Mouse (Mus musculus): ENCODE results near the gene Dusp7. TPM values are rescaled to one million over a fixed set of nuclear protein-coding genes. Genes with fewer than 3 reads are reported as not detected.

Gene Dusp7
- polyA plus RNA-seq, 1 experiment from 2014 or later, result 15.7 TPM

DNA sequence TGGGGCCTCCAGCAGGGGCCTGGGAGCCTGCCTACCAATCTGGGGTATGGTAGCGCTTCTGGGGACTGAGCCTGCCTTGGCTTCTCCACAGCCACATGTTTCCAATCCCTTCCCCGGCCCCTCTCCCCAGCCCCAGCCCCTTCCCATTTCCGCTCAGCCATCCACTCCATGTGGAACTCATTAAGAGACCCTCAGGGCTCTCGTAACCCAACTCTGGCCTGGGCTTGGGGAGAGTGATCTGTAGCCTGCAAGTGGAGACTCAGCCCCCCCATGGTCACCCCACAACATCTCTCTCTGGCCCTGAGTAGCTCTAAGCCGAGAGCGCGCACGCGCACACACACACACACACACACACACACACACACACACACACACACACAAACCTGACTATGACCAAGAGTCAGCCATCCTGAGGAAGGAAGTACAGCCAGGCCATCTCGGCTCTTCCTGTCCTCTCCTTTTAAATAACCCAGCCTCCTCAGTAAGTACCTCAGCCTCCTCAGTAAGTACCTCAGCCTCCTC, 12.0 kb upstream of the Dusp7 start:
- no peaks in the 10 kb centered on the region for H3K27me3 ChIP-seq (replicated peaks)
- H3K4me3 ChIP-seq, result no peak overlapping the region
- H3K36me3 ChIP-seq (replicated peaks), result no peaks in the 10 kb centered on the region
- H3K27ac ChIP-seq, result no peak overlapping the region
- no peaks in the 10 kb centered on the region for H3K9me3 ChIP-seq
- 80% methylated on average over 10 of the region's 10 CpGs for WGBS
- no peak overlapping the region for H3K4me2 ChIP-seq
- H3K9ac ChIP-seq, result no peak overlapping the region
- no peaks in the 10 kb centered on the region for H3K4me1 ChIP-seq
- no peak for ATAC-seq (replicated peaks)

DNA sequence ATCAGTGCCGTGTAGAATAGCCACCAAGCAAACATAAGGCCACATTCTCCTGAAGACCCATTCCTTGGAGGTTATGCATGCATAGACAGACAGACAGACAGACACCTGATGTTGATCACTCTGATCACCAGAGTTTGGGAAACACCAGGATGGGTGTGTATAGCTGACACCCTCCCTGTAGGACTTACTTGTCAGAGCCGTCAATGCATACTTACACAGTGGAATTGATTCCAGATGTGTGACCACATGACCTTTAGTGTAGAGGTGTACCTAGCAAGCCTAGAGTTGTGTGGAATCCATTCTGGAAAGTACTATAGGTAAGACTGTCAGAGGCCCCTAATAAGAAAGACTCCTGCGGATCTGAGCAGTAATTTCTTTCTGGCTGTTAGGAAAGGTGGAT, 11.3 kb upstream of the Dusp7 start:
- ATAC-seq (replicated peaks), result no peak
- no peaks in the 10 kb centered on the region for H3K9me3 ChIP-seq
- no peak overlapping the region for H3K4me2 ChIP-seq
- H3K27ac ChIP-seq, result no peak overlapping the region
- no peaks in the 10 kb centered on the region for H3K27me3 ChIP-seq (replicated peaks)
- no peak overlapping the region for H3K9ac ChIP-seq
- 86% methylated on average over 3 of the region's 3 CpGs for WGBS
- no peak overlapping the region for H3K4me3 ChIP-seq
- no peaks in the 10 kb centered on the region for H3K36me3 ChIP-seq (replicated peaks)
- no peaks in the 10 kb centered on the region for H3K4me1 ChIP-seq

- Histone ChIP-seq H3K36me3 (replicated peaks) (no peaks in the 10 kb centered on the region), H3K4me3 (no peak overlapping the region), H3K27me3 (replicated peaks) (no peaks in the 10 kb centered on the region), H3K9ac (no peak overlapping the region), H3K9me3 (no peaks in the 10 kb centered on the region), H3K4me2 (no peak overlapping the region), H3K4me1 (no peaks in the 10 kb centered on the region), H3K27ac (no peak overlapping the region)
- WGBS, result 52% methylated on average over 6 of the region's 6 CpGs
- no peak for ATAC-seq (replicated peaks)
These were observed 9.1 kb upstream of the Dusp7 start for GRCm38 (mm10) chr9:106359297-106359696.

DNA sequence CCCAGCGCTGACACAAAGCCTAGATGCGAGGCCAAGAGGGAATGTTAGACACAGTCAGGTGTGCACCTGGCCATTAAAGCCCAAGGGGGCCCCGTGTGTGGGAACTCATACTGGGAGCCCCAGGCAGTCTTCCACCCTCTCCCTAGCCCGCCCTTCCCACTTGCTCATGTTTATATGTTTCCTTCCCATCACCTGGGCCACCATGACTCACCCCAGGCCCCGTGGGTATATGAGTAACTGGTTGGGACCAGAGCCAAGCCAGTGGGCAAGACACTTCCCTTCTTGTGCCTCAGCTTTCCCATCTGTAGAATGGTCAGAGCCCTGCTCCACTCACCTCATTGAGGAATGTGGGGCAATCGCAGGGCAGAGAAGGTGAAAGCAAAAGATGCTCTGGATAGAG, 7.3 kb upstream of the Dusp7 start:
- 88% methylated on average over 6 of the region's 6 CpGs for WGBS
- ATAC-seq (replicated peaks), result no peak
- Histone ChIP-seq H3K4me2 (no peak overlapping the region), H3K9ac (no peak overlapping the region), H3K4me1 (no peaks in the 10 kb centered on the region), H3K9me3 (no peaks in the 10 kb centered on the region), H3K4me3 (no peak overlapping the region), H3K27ac (no peak overlapping the region), H3K36me3 (replicated peaks) (no peaks in the 10 kb centered on the region), H3K27me3 (replicated peaks) (0 out of 2 replicates have a peak, but pooled peaks cover 2% of the 10 kb centered on the region)

- H3K4me3 ChIP-seq, result no peak overlapping the region
- H3K27me3 ChIP-seq (replicated peaks), result 0 out of 2 replicates have a peak, but pooled peaks cover 4% of the 10 kb centered on the region
- no peaks in the 10 kb centered on the region for H3K36me3 ChIP-seq (replicated peaks)
- no peak overlapping the region for H3K27ac ChIP-seq
- H3K4me1 ChIP-seq, result peaks cover 14% of the 10 kb centered on the region
- 85% methylated on average over 7 of the region's 7 CpGs for WGBS
- ATAC-seq (replicated peaks), result no peak
- H3K4me2 ChIP-seq, result no peak overlapping the region
- no peak overlapping the region for H3K9ac ChIP-seq
- H3K9me3 ChIP-seq, result no peaks in the 10 kb centered on the region
These were observed 3.1 kb upstream of the Dusp7 start for GRCm38 (mm10) chr9:106365333-106365732.

- H3K36me3 ChIP-seq (replicated peaks), result peaks cover 2% of the 10 kb centered on the region; the same call in 1 of the 2 replicates
These were observed 2.2 kb upstream of the Dusp7 start for GRCm38 (mm10) chr9:106366188-106366587.

DNA sequence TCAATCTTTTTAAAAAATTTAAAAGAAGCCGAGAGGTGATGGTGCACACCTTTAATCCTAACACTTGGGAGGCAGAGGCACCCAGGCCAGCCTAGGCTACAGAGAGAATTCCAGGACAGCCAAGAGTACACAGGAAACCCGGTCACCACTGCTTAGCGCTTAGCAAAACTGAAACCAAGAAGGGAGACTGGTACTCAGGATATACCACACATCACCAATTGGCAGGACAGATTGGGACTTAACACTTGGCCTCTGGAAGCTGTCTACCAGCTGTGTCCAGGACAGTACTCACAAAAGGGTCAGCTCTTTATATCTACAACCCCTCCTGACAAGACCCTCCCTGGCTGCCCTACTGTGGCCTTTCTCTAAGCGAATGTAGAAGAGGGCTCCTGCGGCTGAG, 1.4 kb upstream of the Dusp7 start:
- Histone ChIP-seq H3K27ac (peak overlapping the region; percentile 97), H3K4me1 (peaks cover 31% of the 10 kb centered on the region), H3K9ac (peak overlapping the region; percentile 41), H3K9me3 (no peaks in the 10 kb centered on the region), H3K27me3 (replicated peaks) (0 out of 2 replicates have a peak, but pooled peaks cover 4% of the 10 kb centered on the region), H3K36me3 (replicated peaks) (peaks cover 3% of the 10 kb centered on the region; the same call in 1 of the 2 replicates), H3K4me2 (peak overlapping the region; percentile 93), H3K4me3 (peak overlapping the region; percentile 92)
- 21% methylated on average over 5 of the region's 5 CpGs for WGBS
- peak; percentile 7 for ATAC-seq (replicated peaks)

More at GRCm38 (mm10) chr9:106366188-106366587, 2.2 kb upstream of the Dusp7 start:
- Histone ChIP-seq H3K9me3 (no peaks in the 10 kb centered on the region), H3K4me1 (peaks cover 23% of the 10 kb centered on the region), H3K27ac (no peak overlapping the region), H3K9ac (no peak overlapping the region), H3K27me3 (replicated peaks) (0 out of 2 replicates have a peak, but pooled peaks cover 4% of the 10 kb centered on the region), H3K4me3 (no peak overlapping the region), H3K4me2 (no peak overlapping the region)
- WGBS, result 79% methylated on average over 1 of the region's 1 CpGs
- ATAC-seq (replicated peaks), result no peak

GRCm38 (mm10) chr9:106367592-106368111, 780 bp upstream of the Dusp7 start:
- H3K4me2 ChIP-seq, result peak overlapping the region; percentile 93

GRCm38 (mm10) chr9:106368831-106369501, 534 bp downstream of the Dusp7 start:
- peak; percentile 15 for ATAC-seq (replicated peaks)
- Histone ChIP-seq H3K4me1 (peaks cover 39% of the 10 kb centered on the region), H3K36me3 (replicated peaks) (peaks cover 13% of the 10 kb centered on the region; the same call in 1 of the 2 replicates), H3K9me3 (no peaks in the 10 kb centered on the region), H3K27ac (peak overlapping the region; percentile 97), H3K4me3 (peak overlapping the region; percentile 92), H3K27me3 (replicated peaks) (0 out of 2 replicates have a peak, but pooled peaks cover 4% of the 10 kb centered on the region), H3K9ac (peak overlapping the region; percentile 79), H3K4me2 (peak overlapping the region; percentile 93)
- WGBS, result under 1% methylated on average over 69 of the region's 72 CpGs

More at GRCm38 (mm10) chr9:106367592-106368111, 780 bp upstream of the Dusp7 start:
- Histone ChIP-seq H3K4me1 (peaks cover 37% of the 10 kb centered on the region), H3K36me3 (replicated peaks) (peaks cover 7% of the 10 kb centered on the region; the same call in 1 of the 2 replicates), H3K4me3 (peak overlapping the region; percentile 92), H3K27ac (peak overlapping the region; percentile 97), H3K9ac (peak overlapping the region; percentile 79), H3K9me3 (no peaks in the 10 kb centered on the region), H3K27me3 (replicated peaks) (0 out of 2 replicates have a peak, but pooled peaks cover 4% of the 10 kb centered on the region)
- peak; percentile 94 for ATAC-seq (replicated peaks)
- WGBS, result 0% methylated on average over 36 of the region's 36 CpGs

DNA sequence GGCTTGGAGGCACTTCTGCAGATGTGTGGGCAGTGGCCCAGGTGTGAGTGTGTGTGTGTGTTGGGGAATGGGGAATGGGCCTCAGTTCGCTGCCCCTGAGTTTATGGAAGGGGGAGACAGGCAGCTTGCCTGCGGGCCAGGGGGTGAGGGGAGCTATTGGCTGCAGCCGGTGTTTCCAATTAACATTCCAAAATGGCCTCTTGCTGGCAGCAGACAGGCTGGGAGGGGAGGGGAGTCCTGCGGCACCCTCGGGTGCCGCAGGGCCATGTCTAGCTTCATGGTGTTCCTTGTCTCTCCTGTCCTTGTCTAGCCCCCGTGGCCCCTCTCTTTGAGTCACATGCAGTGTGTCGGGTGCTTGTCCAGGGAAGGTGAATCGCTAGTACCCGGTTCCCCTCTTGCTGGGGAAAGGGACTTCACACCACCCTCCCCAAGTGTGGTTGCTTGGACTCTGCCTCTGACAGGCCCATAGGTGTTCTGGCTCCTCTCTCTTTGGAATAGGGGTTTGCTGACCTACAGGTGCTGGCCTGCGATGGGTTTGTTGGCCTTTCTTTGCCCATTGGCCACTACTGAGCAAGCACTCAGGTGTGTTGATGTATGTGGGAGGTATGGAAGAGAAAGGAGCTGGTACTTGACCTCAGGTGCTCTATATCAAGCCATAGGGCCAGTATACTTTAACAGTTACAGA, 1.5 kb downstream of the Dusp7 start:
- Histone ChIP-seq H3K4me3 (peak overlapping the region; percentile 92), H3K9me3 (no peaks in the 10 kb centered on the region), H3K9ac (peak overlapping the region; percentile 79), H3K36me3 (replicated peaks) (peaks cover 15% of the 10 kb centered on the region; the same call in 1 of the 2 replicates), H3K27ac (peak overlapping the region; percentile 97), H3K4me1 (peaks cover 39% of the 10 kb centered on the region), H3K4me2 (peak overlapping the region; percentile 93), H3K27me3 (replicated peaks) (0 out of 2 replicates have a peak, but pooled peaks cover 4% of the 10 kb centered on the region)
- ATAC-seq (replicated peaks), result no peak
- 7% methylated on average over 11 of the region's 11 CpGs for WGBS

- H3K9me3 ChIP-seq, result no peaks in the 10 kb centered on the region
- peaks cover 39% of the 10 kb centered on the region for H3K4me1 ChIP-seq
- H3K27me3 ChIP-seq (replicated peaks), result 0 out of 2 replicates have a peak, but pooled peaks cover 4% of the 10 kb centered on the region
These were observed 2.4 kb downstream of the Dusp7 start for GRCm38 (mm10) chr9:106370620-106371383.

More at GRCm38 (mm10) chr9:106370620-106371383, 2.4 kb downstream of the Dusp7 start:
- Histone ChIP-seq H3K4me2 (peak overlapping the region; percentile 93), H3K4me3 (peak overlapping the region; percentile 92), H3K36me3 (replicated peaks) (peaks cover 15% of the 10 kb centered on the region; the same call in 1 of the 2 replicates), H3K9ac (peak overlapping the region; percentile 79), H3K27ac (no peak overlapping the region)
- ATAC-seq (replicated peaks), result no peak
- 89% methylated on average over 30 of the region's 30 CpGs for WGBS
